Mouse (Mus musculus) liver, embryonic 15.5 days (tissue): ENCODE results near the gene Cacnb4. TPM values are rescaled to one million over a fixed set of nuclear protein-coding genes. Genes with fewer than 3 reads are reported as not detected.

ENCODE experiments used
- ATAC-seq: fragments of 200-750 bp; cut with Nextera tagmentation; 2 replicates; pipeline ENCODE4 v1.8.0; 2017; ENCODE audit warnings: moderate number of reproducible peaks, mild to moderate bottlenecking, moderate library complexity; ENCODE audit not compliant: insufficient read depth
- H3K27ac ChIP-seq: fragments of 300-500 bp; sonication (generic); replicated peaks from 2 replicates; pipeline ENCODE4 v1.5.1; 2015; ENCODE audit warnings: mild to moderate bottlenecking, inconsistent platforms
- H3K27me3 ChIP-seq: fragments of 300-500 bp; sonication (generic); 2 replicates; pipeline ENCODE4 v1.6.1; 2015; ENCODE audit warnings: mild to moderate bottlenecking, inconsistent platforms
- H3K36me3 ChIP-seq: fragments of 300-500 bp; sonication (generic); replicated peaks from 2 replicates; pipeline ENCODE4 v1.6.1; 2015; ENCODE audit warnings: moderate library complexity, mild to moderate bottlenecking, inconsistent platforms
- H3K4me1 ChIP-seq: fragments of 300-500 bp; sonication (generic); replicated peaks from 2 replicates; pipeline ENCODE4 v1.6.1; 2015; ENCODE audit warnings: inconsistent platforms
- H3K4me2 ChIP-seq: fragments of 300-500 bp; sonication (generic); 2 replicates; pipeline ENCODE4 v1.6.1; 2015; ENCODE audit warnings: moderate library complexity, mild to moderate bottlenecking, inconsistent platforms
- H3K4me3 ChIP-seq: fragments of 300-500 bp; sonication (generic); replicated peaks from 2 replicates; pipeline ENCODE4 v1.5.1; 2015; ENCODE audit warnings: mild to moderate bottlenecking, inconsistent platforms
- H3K9ac ChIP-seq: fragments of 300-500 bp; sonication (generic); 2 replicates; pipeline ENCODE4 v1.6.1; 2015; ENCODE audit warnings: moderate library complexity, mild to moderate bottlenecking, inconsistent platforms
- H3K9me3 ChIP-seq: fragments of 300-500 bp; sonication (generic); replicated peaks from 2 replicates; pipeline ENCODE4 v1.6.1; 2016; ENCODE audit warnings: inconsistent platforms
- WGBS: fragments of 180-500 bp; shearing (Covaris S2); methylation state at CpG from one replicate; pipeline ENCODE4 v1.1.7; 2015; ENCODE audit warnings: mixed read lengths; ENCODE audit not compliant: insufficient replicate concordance; 5-methylcytosine and 5-hydroxymethylcytosine counted together
- polyA plus RNA-seq: library from polyadenylated mRNA; unstranded; fragments of >200 nt; fragmentation: Nextera tagmentation; extraction: Ambion mirVana; gene quantifications from 2 replicates; pipeline ENCODE4 v1.2.1, GENCODE M21; 2015

Gene Cacnb4
- polyA plus RNA-seq, 1 experiment from 2014 or later, result 0.20 TPM

DNA sequence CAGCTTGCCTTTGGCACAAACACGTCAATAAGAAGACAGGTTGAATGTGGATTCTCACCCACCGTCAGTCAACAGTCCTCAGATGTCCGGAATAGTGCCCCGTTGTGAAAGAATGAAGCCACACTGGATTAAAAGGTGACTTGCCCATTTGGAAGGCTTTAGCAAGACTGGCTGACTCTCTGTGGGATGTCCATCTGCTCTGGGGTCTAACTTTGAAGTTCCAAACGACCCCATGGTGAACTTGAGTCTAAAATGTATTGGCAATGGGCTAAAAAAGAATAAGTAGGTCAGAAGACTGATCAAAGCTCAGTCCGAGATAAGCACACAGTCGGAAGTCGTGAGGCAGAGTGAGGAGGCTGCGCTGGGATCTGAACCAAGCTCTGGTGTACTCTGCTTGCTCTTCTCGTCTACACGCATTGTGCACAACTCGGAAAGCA lies 177.5 kb downstream of the Cacnb4 start:
- Histone ChIP-seq H3K9ac (no peak overlapping the region), H3K4me1 (no peaks in the 10 kb centered on the region), H3K9me3 (no peaks in the 10 kb centered on the region), H3K27me3 (no peaks in the 10 kb centered on the region), H3K4me3 (no peak overlapping the region), H3K4me2 (no peak overlapping the region), H3K27ac (no peak overlapping the region), H3K36me3 (no peaks in the 10 kb centered on the region)
- WGBS, result 78% methylated on average over 12 of the region's 12 CpGs
- ATAC-seq, result no peak

DNA sequence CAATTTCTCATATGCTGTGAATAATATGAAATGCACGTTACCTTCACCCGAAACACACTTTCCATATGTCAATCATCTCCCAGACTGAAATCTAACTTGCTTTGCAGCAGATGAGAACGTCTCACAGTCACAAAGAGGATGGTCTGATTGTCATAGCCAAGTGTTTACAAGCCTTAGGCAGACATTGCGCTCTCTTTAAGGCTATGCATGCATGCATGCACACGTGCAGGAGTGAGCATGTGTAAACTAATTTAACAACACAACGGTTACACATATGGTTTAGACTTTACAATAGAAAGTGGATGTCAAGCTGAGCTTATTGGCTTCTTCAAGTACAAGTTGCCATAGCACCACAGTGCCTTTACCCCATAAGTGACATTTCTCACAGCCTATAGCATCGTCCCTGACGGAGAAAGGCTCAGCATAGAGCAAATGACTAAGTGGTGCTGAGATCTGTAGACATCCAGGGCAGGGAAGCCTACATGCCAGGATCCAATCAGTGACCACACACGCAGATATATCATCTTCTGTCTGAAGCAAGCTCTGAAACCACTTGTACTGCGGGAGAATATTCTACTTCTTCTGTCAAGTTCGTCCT lies 181.4 kb downstream of the Cacnb4 start:
- no peaks in the 10 kb centered on the region for H3K9me3 ChIP-seq
- 64% methylated on average over 11 of the region's 11 CpGs for WGBS
- no peak for ATAC-seq
- no peaks in the 10 kb centered on the region for H3K27me3 ChIP-seq
- no peak overlapping the region for H3K4me3 ChIP-seq
- no peak overlapping the region for H3K9ac ChIP-seq
- H3K4me1 ChIP-seq, result no peaks in the 10 kb centered on the region
- H3K36me3 ChIP-seq, result no peaks in the 10 kb centered on the region
- no peak overlapping the region for H3K4me2 ChIP-seq
- H3K27ac ChIP-seq, result no peak overlapping the region

DNA sequence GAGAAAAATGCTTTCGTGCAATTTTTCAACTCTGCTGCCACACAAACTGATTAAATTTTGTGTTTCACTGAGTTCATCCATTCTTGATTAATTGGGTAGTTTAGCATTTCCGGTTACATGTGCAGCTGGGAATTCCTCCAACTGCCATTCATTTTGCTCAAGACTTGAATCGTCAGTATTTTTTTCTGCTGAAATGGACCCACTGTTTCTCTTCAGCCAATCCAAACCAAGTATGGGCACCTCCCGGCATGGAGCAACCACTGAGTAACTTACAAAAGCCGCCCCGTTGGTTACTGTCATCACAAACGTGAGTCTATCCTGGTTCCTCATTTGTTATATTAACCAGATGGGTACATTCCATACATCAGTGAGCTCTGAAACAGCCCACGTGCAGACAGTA lies 182.4 kb downstream of the Cacnb4 start:
- H3K27ac ChIP-seq, result no peak overlapping the region
- H3K9ac ChIP-seq, result no peak overlapping the region
- H3K4me1 ChIP-seq, result no peaks in the 10 kb centered on the region
- no peaks in the 10 kb centered on the region for H3K27me3 ChIP-seq
- H3K4me2 ChIP-seq, result no peak overlapping the region
- no peaks in the 10 kb centered on the region for H3K9me3 ChIP-seq
- WGBS, result 50% methylated on average over 8 of the region's 8 CpGs
- no peaks in the 10 kb centered on the region for H3K36me3 ChIP-seq
- ATAC-seq, result no peak
- H3K4me3 ChIP-seq, result no peak overlapping the region

GRCm38 (mm10) chr2:52492867-52493266 lies 183.8 kb downstream of the Cacnb4 start:
- no peak overlapping the region for H3K27ac ChIP-seq

GRCm38 (mm10) chr2:52489840-52490239 lies 186.8 kb downstream of the Cacnb4 start:
- no peaks in the 10 kb centered on the region for H3K27me3 ChIP-seq
- no peak overlapping the region for H3K27ac ChIP-seq
- ATAC-seq, result no peak
- H3K4me2 ChIP-seq, result no peak overlapping the region
- H3K36me3 ChIP-seq, result no peaks in the 10 kb centered on the region
- H3K9ac ChIP-seq, result no peak overlapping the region
- no peak overlapping the region for H3K4me3 ChIP-seq
- H3K4me1 ChIP-seq, result no peaks in the 10 kb centered on the region
- 65% methylated on average over 1 of the region's 1 CpGs for WGBS
- H3K9me3 ChIP-seq, result no peaks in the 10 kb centered on the region

More at GRCm38 (mm10) chr2:52492867-52493266, 183.8 kb downstream of the Cacnb4 start:
- Histone ChIP-seq H3K36me3 (no peaks in the 10 kb centered on the region), H3K4me3 (no peak overlapping the region), H3K4me2 (no peak overlapping the region), H3K27me3 (no peaks in the 10 kb centered on the region), H3K9me3 (no peaks in the 10 kb centered on the region), H3K9ac (no peak overlapping the region), H3K4me1 (no peaks in the 10 kb centered on the region)
- ATAC-seq, result no peak
- WGBS, result 73% methylated on average over 13 of the region's 13 CpGs

GRCm38 (mm10) chr2:52483496-52483895 lies 193.1 kb downstream of the Cacnb4 start:
- Histone ChIP-seq H3K27me3 (no peaks in the 10 kb centered on the region), H3K9ac (no peak overlapping the region), H3K36me3 (no peaks in the 10 kb centered on the region), H3K4me2 (no peak overlapping the region), H3K9me3 (no peaks in the 10 kb centered on the region), H3K4me3 (no peak overlapping the region), H3K27ac (no peak overlapping the region), H3K4me1 (no peaks in the 10 kb centered on the region)
- ATAC-seq, result no peak
- WGBS, result 23% methylated on average over 5 of the region's 5 CpGs

DNA sequence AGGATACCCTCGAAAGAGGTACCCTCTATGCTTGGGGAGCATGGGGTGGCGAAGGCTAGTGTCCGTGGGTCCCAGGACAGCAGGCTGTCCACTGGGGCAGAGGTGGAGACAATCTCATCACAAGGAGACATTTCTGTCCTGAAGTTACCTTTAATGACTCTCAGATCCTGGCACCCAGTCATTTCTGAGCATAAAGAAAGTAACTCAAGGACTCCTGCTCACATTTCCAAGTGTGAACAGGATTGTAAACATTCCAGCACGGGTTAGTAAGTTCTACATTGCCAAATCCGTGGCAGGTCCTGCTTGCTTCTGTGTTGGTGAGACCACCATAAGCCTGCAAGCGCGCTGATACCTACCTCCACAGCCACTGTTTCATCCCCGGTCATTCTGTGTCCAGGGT lies 196.2 kb downstream of the Cacnb4 start:
- Histone ChIP-seq H3K4me3 (no peak overlapping the region), H3K27ac (no peak overlapping the region), H3K36me3 (no peaks in the 10 kb centered on the region), H3K9me3 (no peaks in the 10 kb centered on the region), H3K4me2 (no peak overlapping the region), H3K4me1 (peaks cover 10% of the 10 kb centered on the region; the same call in 1 of the 2 replicates), H3K27me3 (no peaks in the 10 kb centered on the region), H3K9ac (no peak overlapping the region)
- no peak for ATAC-seq
- WGBS, result 66% methylated on average over 8 of the region's 8 CpGs

- no peak overlapping the region for H3K27ac ChIP-seq
- 80% methylated on average over 5 of the region's 5 CpGs for WGBS
Observed at GRCm38 (mm10) chr2:52478501-52478900, 198.1 kb downstream of the Cacnb4 start.

DNA sequence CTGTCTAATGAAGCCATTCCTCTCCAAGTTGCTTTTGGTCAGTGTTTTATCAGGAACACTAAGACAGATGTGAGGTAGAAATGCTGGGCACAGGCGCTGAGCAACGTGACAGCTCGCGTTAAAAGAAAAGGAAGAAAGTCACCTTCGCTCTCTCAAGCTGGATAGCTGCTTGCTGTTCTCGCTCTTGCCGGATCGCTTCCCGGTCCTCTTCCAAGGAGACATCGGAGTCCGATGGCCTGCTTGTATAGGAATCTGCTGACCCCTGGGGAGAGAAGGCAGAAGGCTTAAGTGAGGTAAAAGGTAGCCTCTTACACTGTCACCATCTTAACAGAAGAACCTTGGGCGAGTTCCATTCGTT lies 199.1 kb downstream of the Cacnb4 start:
- no peak overlapping the region for H3K4me3 ChIP-seq
- H3K27me3 ChIP-seq, result no peaks in the 10 kb centered on the region
- H3K9ac ChIP-seq, result no peak overlapping the region
- no peaks in the 10 kb centered on the region for H3K36me3 ChIP-seq
- H3K4me2 ChIP-seq, result no peak overlapping the region
- H3K4me1 ChIP-seq, result peaks cover 10% of the 10 kb centered on the region
- no peaks in the 10 kb centered on the region for H3K9me3 ChIP-seq
- 80% methylated on average over 13 of the region's 13 CpGs for WGBS
- no peak overlapping the region for H3K27ac ChIP-seq
- ATAC-seq, result no peak

More at GRCm38 (mm10) chr2:52478501-52478900, 198.1 kb downstream of the Cacnb4 start:
- H3K9me3 ChIP-seq, result no peaks in the 10 kb centered on the region
- ATAC-seq, result no peak
- H3K4me2 ChIP-seq, result no peak overlapping the region
- no peak overlapping the region for H3K9ac ChIP-seq
- H3K4me1 ChIP-seq, result peaks cover 10% of the 10 kb centered on the region
- no peaks in the 10 kb centered on the region for H3K36me3 ChIP-seq
- H3K27me3 ChIP-seq, result no peaks in the 10 kb centered on the region
- no peak overlapping the region for H3K4me3 ChIP-seq

DNA sequence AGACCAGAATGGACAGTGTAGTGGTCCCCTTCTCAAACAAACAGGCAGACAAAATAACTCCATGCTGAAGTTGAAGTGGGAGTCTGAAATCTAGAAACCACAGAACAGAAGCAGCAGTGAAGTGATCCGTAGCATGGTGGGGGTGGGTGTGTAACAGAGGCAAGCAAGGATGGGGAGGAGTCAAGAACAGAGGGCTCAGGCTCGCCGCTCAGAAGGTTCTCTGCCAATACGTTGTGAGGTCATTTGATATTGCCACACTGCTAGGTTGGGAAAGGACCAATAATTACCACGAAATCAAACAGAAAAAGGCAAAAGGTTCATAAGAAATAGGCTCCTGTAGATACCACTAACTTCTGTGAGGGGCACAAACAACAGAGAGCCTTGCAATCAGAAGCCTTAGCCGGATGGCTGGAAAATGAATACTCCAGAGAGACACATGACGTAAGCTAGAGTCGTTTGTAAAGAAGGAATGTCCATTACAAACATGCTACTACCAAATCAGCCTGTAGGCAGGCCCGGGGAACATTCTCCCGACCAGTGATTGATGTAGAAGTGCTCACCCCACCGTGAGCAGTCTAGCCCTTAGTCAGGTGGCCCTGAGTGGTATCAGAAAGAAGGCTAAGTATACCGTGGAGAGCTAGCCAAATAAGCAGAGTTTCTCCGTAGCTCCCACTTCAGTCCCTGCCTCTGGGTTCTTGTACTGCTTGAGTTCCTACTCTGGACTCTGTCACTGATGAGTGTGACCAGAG lies 199.7 kb downstream of the Cacnb4 start:
- Histone ChIP-seq H3K27me3 (no peaks in the 10 kb centered on the region), H3K9me3 (no peaks in the 10 kb centered on the region), H3K36me3 (no peaks in the 10 kb centered on the region), H3K4me3 (no peak overlapping the region), H3K27ac (no peak overlapping the region), H3K4me2 (no peak overlapping the region), H3K9ac (no peak overlapping the region), H3K4me1 (peaks cover 10% of the 10 kb centered on the region)
- no peak for ATAC-seq
- 45% methylated on average over 13 of the region's 13 CpGs for WGBS

- H3K27me3 ChIP-seq, result no peaks in the 10 kb centered on the region
- no peak overlapping the region for H3K9ac ChIP-seq
- 81% methylated on average over 4 of the region's 4 CpGs for WGBS
- H3K4me3 ChIP-seq, result no peak overlapping the region
- H3K36me3 ChIP-seq, result no peaks in the 10 kb centered on the region
- no peak overlapping the region for H3K4me2 ChIP-seq
- ATAC-seq, result no peak
- H3K4me1 ChIP-seq, result peaks cover 10% of the 10 kb centered on the region
- no peaks in the 10 kb centered on the region for H3K9me3 ChIP-seq
- no peak overlapping the region for H3K27ac ChIP-seq
Observed at GRCm38 (mm10) chr2:52475854-52476253, 200.8 kb downstream of the Cacnb4 start.
